Mouse (Mus musculus) right cerebral cortex, adult 2 months (tissue): ENCODE measurements around the gene Zfp369.
A peak's percentile ranks its signal among the peaks of the same experiment; 100 is the strongest.
"Not testable (repeated sequence)": the region's sequence is repeated elsewhere in the genome, so short reads cannot be mapped to it uniquely, and the experiment has no call there.

ENCODE experiments used
- DNase-seq, 2 experiments: peaks; one replicate each; pipeline ENCODE4 v3.0.0; 2021 to 2022; ENCODE audit warnings: low spot score in 2 of 2

Gene Zfp369

GRCm38 (mm10) chr13:65278383-65279341 lies at the start of gene Zfp369:
Zfp369 (plus strand) TSS chr13:65278814.
- peak; percentile 96 to 97 for DNase-seq

GRCm38 (mm10) chr13:65237211-65237610 lies 41.4 kb upstream of the Zfp369 start:
- no peak for DNase-seq

GRCm38 (mm10) chr13:65240509-65241098 lies 38.0 kb upstream of the Zfp369 start:
- DNase-seq, result peak; percentile 99

GRCm38 (mm10) chr13:65241099-65241626 lies 37.5 kb upstream of the Zfp369 start:
- DNase-seq, result peak; percentile 98 to 99

- DNase-seq, result peak in 1 of 2 experiments; percentile 10
These were observed 36.8 kb upstream of the Zfp369 start for GRCm38 (mm10) chr13:65241627-65242318.

GRCm38 (mm10) chr13:65242319-65242787 lies 36.3 kb upstream of the Zfp369 start:
- no peak for DNase-seq

- no peak for DNase-seq
These were observed 35.3 kb upstream of the Zfp369 start for GRCm38 (mm10) chr13:65243273-65243672.

GRCm38 (mm10) chr13:65258175-65258954 lies 20.2 kb upstream of the Zfp369 start:
- peak; percentile 82 to 88 for DNase-seq

- DNase-seq, result peak in 1 of 2 experiments; percentile 14
These were observed 19.4 kb upstream of the Zfp369 start, which contains the start of gene Gm10775 for GRCm38 (mm10) chr13:65259239-65259638. Gm10775 (plus strand) TSS chr13:65259539.

GRCm38 (mm10) chr13:65262086-65262485 lies 16.5 kb upstream of the Zfp369 start:
- DNase-seq, result no peak

- no peak for DNase-seq
These were observed 626 bp upstream of the Zfp369 start for GRCm38 (mm10) chr13:65277994-65278382.

GRCm38 (mm10) chr13:65286771-65287170 lies 8.2 kb downstream of the Zfp369 start:
- no peak for DNase-seq

- DNase-seq, result no peak
These were observed 17.7 kb downstream of the Zfp369 start for GRCm38 (mm10) chr13:65296354-65296753.

- peak; percentile 21 to 27 for DNase-seq
These were observed 32.2 kb downstream of the Zfp369 start for GRCm38 (mm10) chr13:65310849-65311248.

- no peak for DNase-seq
These were observed 32.7 kb downstream of the Zfp369 start for GRCm38 (mm10) chr13:65311311-65311755.

- DNase-seq, result no peak
These were observed 33.2 kb downstream of the Zfp369 start for GRCm38 (mm10) chr13:65311826-65312225.

GRCm38 (mm10) chr13:65348501-65348900 lies 69.9 kb downstream of the Zfp369 start:
- not testable (repeated sequence) for DNase-seq

GRCm38 (mm10) chr13:65351768-65352167 lies 73.2 kb downstream of the Zfp369 start:
- DNase-seq, result not testable (repeated sequence)
